Mouse (Mus musculus) brain, embryonic 14.5 days (tissue): Measurements from ENCODE around the gene Tpgs1.

ENCODE experiments used
- CTCF ChIP-seq: fragments of 200-500 bp; IDR thresholded peaks from 2 replicates; pipeline ENCODE4 v1.5.1; 2012; ENCODE audit warnings: inconsistent platforms, mild to moderate bottlenecking, moderate library complexity, borderline replicate concordance; ENCODE audit not compliant: insufficient read depth, insufficient read length; ENCODE audit errors: extremely low read depth
- POLR2A ChIP-seq: fragments of 200-500 bp; IDR thresholded peaks from 2 replicates; pipeline ENCODE4 v1.6.1; 2012; ENCODE audit warnings: mild to moderate bottlenecking, inconsistent platforms, borderline replicate concordance; ENCODE audit not compliant: poor library complexity, insufficient read depth, insufficient read length, severe bottlenecking; ENCODE audit errors: extremely low read depth

- no peak for TF ChIP-seq CTCF
- TF ChIP-seq POLR2A: no peak
Observed at GRCm38 (mm10) chr10:79714996-79715395, 45.8 kb downstream of the Tpgs1 start.
